Mouse (Mus musculus): ENCODE results near the gene Cntfr. TPM values are rescaled to one million over a fixed set of nuclear protein-coding genes. Genes with fewer than 3 reads are reported as not detected.

The Cntfr gene
- polyA plus RNA-seq (2017; shearing (Covaris generic)), result not detected

GRCm38 (mm10) chr4:41696930-41697841 lies at the start of gene Cntfr:
Gene Cntfr (minus strand): TSS chr4:41697089.

GRCm38 (mm10) chr4:41731052-41731765 lies 34.3 kb upstream of the Cntfr start, which contains the start of gene Arid3c:
Gene Arid3c (minus strand): TSS chr4:41731142.

GRCm38 (mm10) chr4:41722918-41723351 lies 26.0 kb upstream of the Cntfr start, which contains the start of gene Dctn3:
Gene Dctn3 (minus strand): TSS chr4:41723170.

GRCm38 (mm10) chr4:41713197-41714067 lies 16.5 kb upstream of the Cntfr start, which contains the start of gene Rpp25l:
Gene Rpp25l (minus strand): TSS chr4:41713534.

GRCm38 (mm10) chr4:41699783-41700182 lies 2.9 kb upstream of the Cntfr start, which contains the start of gene Il11ra1:
Gene Il11ra1 (plus strand): TSS chr4:41699989.

GRCm38 (mm10) chr4:41639913-41640507 lies 56.9 kb downstream of the Cntfr start, which contains the start of gene Enho:
Gene Enho (minus strand): TSS chr4:41640324.

Other genes starting within 250 kb of the Cntfr start
- 1.0 TPM for gene Kif24, start 232.2 kb downstream of the Cntfr start, polyA plus RNA-seq (2017; shearing (Covaris generic))
- gene Nudt2, start 231.9 kb downstream of the Cntfr start, polyA plus RNA-seq (2017; shearing (Covaris generic)), result 17.3 TPM
- not detected for gene AI464131, start 194.0 kb downstream of the Cntfr start, polyA plus RNA-seq (2017; shearing (Covaris generic))
- gene 1110017D15Rik, start 179.8 kb downstream of the Cntfr start, polyA plus RNA-seq (2017; shearing (Covaris generic)), result not detected
- gene Fam219a, start 127.6 kb downstream of the Cntfr start, polyA plus RNA-seq (2017; shearing (Covaris generic)), result 2.9 TPM
- gene Dnaic1, start 127.3 kb downstream of the Cntfr start, polyA plus RNA-seq (2017; shearing (Covaris generic)), result not detected
- gene Enho, start 56.8 kb downstream of the Cntfr start, polyA plus RNA-seq (2017; shearing (Covaris generic)), result not detected
- 7.8 TPM for gene Il11ra1, start 2.9 kb upstream of the Cntfr start, polyA plus RNA-seq (2017; shearing (Covaris generic))
- gene Rpp25l, start 16.4 kb upstream of the Cntfr start, polyA plus RNA-seq (2017; shearing (Covaris generic)), result 40.9 TPM
- 119 TPM for gene Dctn3, start 26.1 kb upstream of the Cntfr start, polyA plus RNA-seq (2017; shearing (Covaris generic))
- gene Arid3c, start 34.1 kb upstream of the Cntfr start, polyA plus RNA-seq (2017; shearing (Covaris generic)), result not detected
- 70.0 TPM for gene Galt, start 58.1 kb upstream of the Cntfr start, polyA plus RNA-seq (2017; shearing (Covaris generic))
- 44.7 TPM for gene Sigmar1, start 59.1 kb upstream of the Cntfr start, polyA plus RNA-seq (2017; shearing (Covaris generic))
- 6.1 TPM for gene Ccl27a, start 77.2 kb upstream of the Cntfr start, polyA plus RNA-seq (2017; shearing (Covaris generic))
- not detected for gene Gm21541, start 206.5 kb upstream of the Cntfr start, polyA plus RNA-seq (2017; shearing (Covaris generic))
- 0.78 TPM for gene Gm20878, start 244.5 kb upstream of the Cntfr start, polyA plus RNA-seq (2017; shearing (Covaris generic))